Mouse (Mus musculus) forebrain, postnatal 0 days (tissue): ENCODE measurements at regions not wholly inside any gene's neighbourhood (a gene's known extent, or its start where the extent isn't known, plus 50 kb on each side); places are given as distances from the start of the nearest gene placed in this dataset.

Source experiments
- ATAC-seq: fragments of 200-750 bp; cut with Nextera tagmentation; 2 replicates; pipeline ENCODE4 v1.8.0; 2017; ENCODE audit warnings: mild to moderate bottlenecking, moderate library complexity
- DNase-seq: peaks from one replicate; pipeline ENCODE4 v3.0.0-alpha.2; 2015
- H3K27ac ChIP-seq: fragments of 300-500 bp; sonication (generic); 2 replicates; pipeline ENCODE4 v1.5.1; 2014; ENCODE audit warnings: low read depth, mild to moderate bottlenecking, antibody characterized with exemption, low read length, moderate library complexity, mixed read lengths
- H3K27me3 ChIP-seq: fragments of 300-500 bp; sonication (generic); 2 replicates; pipeline ENCODE4 v1.6.1; 2014; ENCODE audit warnings: mild to moderate bottlenecking, low read length, mixed read lengths; ENCODE audit not compliant: insufficient read depth
- H3K36me3 ChIP-seq: fragments of 300-500 bp; sonication (generic); 2 replicates; pipeline ENCODE4 v1.6.1; 2014; ENCODE audit warnings: mild to moderate bottlenecking, moderate library complexity; ENCODE audit not compliant: insufficient read depth
- H3K4me1 ChIP-seq: fragments of 300-500 bp; sonication (generic); 2 replicates; pipeline ENCODE4 v1.6.1; 2014; ENCODE audit warnings: antibody characterized with exemption; ENCODE audit not compliant: insufficient read depth
- H3K4me2 ChIP-seq: fragments of 300-500 bp; sonication (generic); 2 replicates; pipeline ENCODE4 v1.6.1; 2014; ENCODE audit warnings: low read depth, mild to moderate bottlenecking, moderate library complexity
- H3K4me3 ChIP-seq: fragments of 300-500 bp; sonication (generic); 2 replicates; pipeline ENCODE4 v1.5.1; 2014; ENCODE audit warnings: low read depth, low read length, mixed read lengths
- H3K9ac ChIP-seq: fragments of 300-500 bp; sonication (generic); 2 replicates; pipeline ENCODE4 v1.6.1; 2014; ENCODE audit warnings: mild to moderate bottlenecking
- H3K9me3 ChIP-seq: fragments of 300-500 bp; sonication (generic); 2 replicates; pipeline ENCODE4 v1.6.1; 2016; ENCODE audit warnings: low read length
- CTCF ChIP-seq: sonication (generic); IDR thresholded peaks from 2 replicates; pipeline ENCODE4 v1.5.1; 2016; ENCODE audit warnings: antibody characterized with exemption, control low read depth, low read depth
- WGBS: fragments of 180-500 bp; shearing (Covaris S2); extraction: QIAGEN DNeasy Blood & Tissue Kit; methylation state at CpG from one replicate; pipeline ENCODE4 v1.1.7; 2014; 5-methylcytosine and 5-hydroxymethylcytosine counted together

DNA sequence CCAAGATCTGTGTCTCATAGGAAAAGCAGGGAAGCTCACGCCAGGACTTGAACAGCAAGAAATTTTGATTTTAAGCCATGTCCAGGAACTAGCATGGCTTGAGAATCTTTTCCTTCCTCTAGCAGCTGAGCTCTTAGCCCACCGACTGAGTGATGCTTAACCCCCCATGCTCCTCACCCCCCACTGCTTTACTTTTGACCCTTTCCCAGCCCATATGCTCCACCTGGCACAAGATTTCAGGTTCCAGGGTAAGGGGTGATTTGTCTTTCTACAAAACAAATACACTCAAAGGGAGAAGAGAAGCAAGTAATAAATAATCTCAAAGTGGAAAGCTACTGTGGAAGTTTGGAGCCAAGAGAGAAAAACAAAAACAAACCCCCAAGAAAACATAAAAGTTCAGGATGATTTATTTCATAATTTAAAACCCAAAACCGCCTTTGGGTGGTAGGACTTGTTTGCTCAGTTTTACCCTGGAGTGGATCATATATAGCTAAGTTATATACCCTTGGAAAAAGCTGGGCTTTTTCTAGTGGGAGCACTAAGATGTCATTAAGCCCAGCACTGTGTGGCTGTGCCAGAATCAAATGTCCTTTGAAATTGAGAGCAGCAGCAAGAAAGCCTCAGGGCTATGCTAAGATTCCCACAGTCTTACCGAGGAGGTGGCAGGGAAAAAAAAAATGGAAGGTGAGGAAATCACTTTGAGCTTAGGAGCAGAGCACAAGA lies 372.4 kb upstream of the Isx start:
- no peak for DNase-seq
- Histone ChIP-seq H3K4me2 (no peak overlapping the region), H3K27me3 (no peaks in the 10 kb centered on the region), H3K9me3 (no peaks in the 10 kb centered on the region), H3K4me1 (no peaks in the 10 kb centered on the region), H3K9ac (no peak overlapping the region), H3K27ac (no peak overlapping the region), H3K36me3 (no peaks in the 10 kb centered on the region), H3K4me3 (no peak overlapping the region)
- TF ChIP-seq CTCF: no peak
- ATAC-seq: no peak
- WGBS: 62% methylated on average over 4 of the region's 4 CpGs

- no peaks in the 10 kb centered on the region for H3K36me3 ChIP-seq
- H3K4me2 ChIP-seq: no peak overlapping the region
- DNase-seq (peak; percentile 10), ATAC-seq (no peak)
- no peak overlapping the region for H3K9ac ChIP-seq
- H3K4me1 ChIP-seq: no peaks in the 10 kb centered on the region
- TF ChIP-seq CTCF: no peak
- no peak overlapping the region for H3K4me3 ChIP-seq
- H3K27me3 ChIP-seq: no peaks in the 10 kb centered on the region
- WGBS: 70% methylated on average over 2 of the region's 2 CpGs
- no peak overlapping the region for H3K27ac ChIP-seq
- no peaks in the 10 kb centered on the region for H3K9me3 ChIP-seq
These were observed 371.7 kb upstream of the Isx start for GRCm38 (mm10) chr8:74501291-74501690.
